Mouse (Mus musculus): ENCODE data around the gene Pdss1. TPM values are rescaled to one million over a fixed set of nuclear protein-coding genes. Genes with fewer than 3 reads are reported as not detected.

The Pdss1 gene
- polyA plus RNA-seq, 1 experiment from 2014 or later: 19.7 TPM

DNA sequence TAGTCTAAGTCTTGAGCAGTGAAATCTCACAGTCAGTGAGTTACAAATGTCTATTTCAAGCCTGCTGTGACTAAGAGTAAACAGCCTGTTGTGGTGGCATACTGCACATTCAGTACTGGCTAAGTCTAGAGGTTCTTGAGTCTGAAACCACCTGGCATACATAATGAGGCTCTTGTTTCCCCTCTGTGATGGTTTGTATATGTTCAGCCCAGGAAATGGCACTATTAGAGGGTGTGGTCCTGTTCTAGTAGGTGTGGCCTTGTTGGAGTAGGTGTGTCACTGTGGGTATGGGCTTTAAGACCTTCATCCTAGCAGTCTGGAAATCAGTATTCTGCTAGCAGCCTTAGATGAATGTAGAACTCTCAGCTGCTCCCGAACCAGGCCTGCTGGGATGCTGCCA lies 62.1 kb downstream of the Pdss1 start:
- no peak for DNase-seq (ENCODE audit: low spot score)

DNA sequence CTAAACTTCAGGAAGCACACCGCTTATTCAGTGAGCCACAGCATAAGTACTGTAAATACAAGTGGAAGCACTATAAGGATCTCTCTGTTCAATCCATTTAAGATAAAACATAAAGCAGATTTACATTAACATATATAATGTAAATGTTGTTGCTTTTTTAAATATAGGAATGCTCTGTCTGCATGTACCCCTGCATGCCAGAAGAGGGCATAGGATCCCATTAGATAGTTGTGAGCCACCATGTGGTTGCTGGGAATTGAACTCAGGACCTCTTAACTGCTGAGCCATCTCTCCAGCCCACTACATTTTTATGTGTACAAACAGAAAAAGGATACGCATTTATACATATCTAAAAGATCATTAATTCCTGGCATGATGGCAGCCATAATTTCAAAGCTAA lies 66.4 kb downstream of the Pdss1 start:
- no peak for DNase-seq (ENCODE audit: low spot score)

DNA sequence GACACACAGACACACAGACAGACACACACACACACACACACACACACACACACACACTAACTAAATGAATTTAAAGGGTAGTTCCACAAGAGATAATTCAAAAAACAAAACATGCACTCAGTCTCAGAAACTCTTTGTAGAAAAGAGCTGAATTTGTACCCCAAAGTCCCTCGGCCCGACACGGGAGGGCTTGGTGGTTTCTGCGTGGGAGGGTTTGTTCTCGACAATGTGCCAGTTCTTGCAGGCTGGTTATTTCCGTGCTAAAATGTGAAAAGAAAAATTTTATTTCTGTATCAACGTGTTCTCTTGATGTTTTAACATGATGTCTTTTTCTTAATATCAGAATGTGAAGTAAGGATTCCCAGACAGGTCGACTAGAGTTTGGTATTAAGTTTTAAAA lies 66.9 kb downstream of the Pdss1 start:
- no peak for DNase-seq (ENCODE audit: low spot score)

DNA sequence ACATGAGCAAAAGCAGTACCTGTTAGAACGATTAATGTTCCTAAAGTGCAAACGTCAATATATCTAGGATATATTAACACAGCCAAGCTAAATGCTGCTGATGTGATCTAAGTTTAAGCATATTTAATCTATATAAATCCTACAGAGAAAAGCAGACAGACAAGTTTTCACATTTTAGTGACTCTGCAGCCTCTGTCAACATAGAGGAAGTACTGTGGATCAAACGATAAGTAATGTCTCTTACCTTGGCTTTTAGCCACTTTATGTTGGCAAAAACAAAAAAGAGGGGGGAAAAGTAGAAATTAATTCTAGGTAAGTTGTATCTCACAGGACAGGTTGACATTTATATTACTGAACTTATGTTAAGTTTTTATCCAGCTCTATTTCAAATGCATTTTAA lies 67.6 kb downstream of the Pdss1 start:
- DNase-seq (ENCODE audit: low spot score): no peak

DNA sequence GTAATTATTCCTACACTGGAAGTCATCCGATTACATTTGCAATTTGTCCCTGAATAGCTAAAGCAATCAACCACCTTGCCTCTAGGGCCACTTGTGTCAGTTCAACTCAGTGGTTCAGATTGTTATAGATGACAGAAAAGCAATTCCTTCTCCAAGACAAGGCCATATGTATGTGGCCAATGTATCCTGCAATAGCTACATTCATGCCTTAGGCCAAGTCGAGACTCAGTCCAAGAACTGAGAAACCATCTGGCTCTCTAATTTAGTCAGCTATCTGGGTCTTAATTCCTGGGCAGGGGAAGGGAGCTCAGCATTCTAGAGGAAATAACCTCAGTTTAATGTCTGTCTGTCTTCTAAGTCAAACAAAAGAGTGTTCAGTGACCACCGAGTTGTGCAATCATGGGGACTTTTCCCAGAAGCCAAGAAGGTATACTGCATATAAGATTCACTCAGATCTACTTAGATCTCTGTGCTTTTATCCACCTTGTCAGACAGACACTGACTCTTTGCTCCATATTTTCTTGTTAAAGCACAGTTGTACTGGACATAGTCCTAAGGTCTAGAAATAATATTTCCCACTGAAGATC lies 82.2 kb downstream of the Pdss1 start:
- DNase-seq (ENCODE audit: low spot score): no peak

DNA sequence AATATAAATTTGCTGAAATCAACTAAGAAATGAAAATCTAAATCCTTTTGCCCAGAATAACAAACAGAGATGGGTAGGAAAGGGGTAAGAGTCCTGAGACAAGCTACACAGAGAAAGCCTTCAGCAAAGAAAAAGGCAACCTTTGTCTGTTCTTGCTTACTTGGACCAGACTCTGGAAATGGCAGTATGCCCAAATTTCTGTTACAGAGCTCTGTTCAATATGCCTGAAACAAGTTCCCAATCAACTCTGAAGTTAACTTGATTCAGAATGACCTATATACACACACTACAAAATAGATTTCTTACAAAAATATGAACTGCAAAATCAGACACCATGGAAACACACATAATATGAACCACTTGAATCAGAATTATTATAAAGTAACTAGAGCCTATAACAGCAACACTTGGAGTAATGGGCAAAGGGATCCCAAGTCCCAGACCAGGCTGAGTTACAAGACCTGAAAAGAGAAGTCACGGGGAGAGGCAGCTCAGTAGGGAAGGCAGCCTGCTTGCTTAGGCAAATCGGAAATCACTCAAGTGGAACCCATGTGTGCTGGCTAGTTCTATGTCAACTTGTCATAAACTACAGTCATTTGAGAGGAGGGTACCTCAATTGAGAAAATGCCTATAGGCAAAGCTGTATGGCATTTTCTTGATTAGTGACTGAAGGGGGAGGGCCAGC lies 90.8 kb downstream of the Pdss1 start:
- no peak for DNase-seq (ENCODE audit: low spot score)

Other genes starting within 250 kb of the Pdss1 start
- 51.9 and 63.0 TPM in 2 replicates for gene Apbb1ip, start 121.4 kb upstream of the Pdss1 start, polyA plus RNA-seq (2015; fragmentation: Nextera tagmentation; extraction: Ambion mirVana)
- 70.7 and 79.9 TPM in 2 replicates for gene Abi1, start 144.7 kb downstream of the Pdss1 start, polyA plus RNA-seq (2015; fragmentation: Nextera tagmentation; extraction: Ambion mirVana)
- gene Acbd5, start 172.6 kb downstream of the Pdss1 start, polyA plus RNA-seq (2015; fragmentation: Nextera tagmentation; extraction: Ambion mirVana): 28.2 and 32.4 TPM in 2 replicates